Mouse (Mus musculus) cerebellum, adult 18-20 months (tissue): Measurements from ENCODE around the gene Cdkn2b.

Experiments used
- DNase-seq, 2 experiments: peaks; one replicate each; pipeline ENCODE4 v3.0.0; 2021

Cdkn2b gene

DNA sequence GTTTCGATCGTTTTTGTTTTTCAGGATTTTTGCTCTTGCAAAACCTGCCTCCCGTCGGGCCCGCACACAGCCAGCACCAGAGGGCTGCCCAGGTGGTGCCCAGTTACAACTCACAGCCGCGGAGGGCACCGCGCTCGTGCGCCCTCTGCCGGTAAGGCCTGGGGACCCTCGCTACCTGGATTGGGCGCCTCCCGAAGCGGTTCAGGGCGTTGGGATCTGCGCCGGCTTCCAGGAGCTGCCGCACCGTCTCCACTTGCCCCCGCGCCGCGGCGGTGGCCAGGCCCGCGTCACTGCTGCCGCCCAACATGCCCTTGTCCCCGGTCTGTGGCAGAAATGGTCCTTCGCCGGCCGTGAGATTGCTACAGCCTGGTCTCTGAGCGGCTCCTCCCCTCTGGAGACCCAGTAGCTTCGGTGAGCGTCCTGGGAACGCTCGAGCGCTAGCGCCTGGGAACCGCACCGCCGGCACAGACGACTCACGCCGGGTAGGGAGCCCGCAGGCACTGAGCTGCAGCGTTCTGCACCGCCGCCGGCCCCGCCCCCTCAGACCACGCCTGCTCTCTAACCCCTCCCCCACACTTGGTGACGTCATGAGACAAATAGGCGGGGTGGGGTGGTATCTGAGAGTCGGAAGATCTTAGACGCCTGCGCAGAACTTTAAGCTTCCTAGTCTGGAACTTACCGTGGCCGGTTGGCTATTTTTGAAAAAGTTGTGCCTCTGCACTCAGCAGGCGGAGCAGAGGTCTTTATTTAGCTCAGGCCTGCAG lies at the start of gene Cdkn2b:
Gene Cdkn2b, minus strand, starts transcription at position 549 of the 764 bp plus-strand sequence.
- peak; percentile 47 to 69 for DNase-seq

GRCm38 (mm10) chr4:89360349-89360748 lies 49.5 kb upstream of the Cdkn2b start:
- DNase-seq: no peak

GRCm38 (mm10) chr4:89359506-89359905 lies 48.7 kb upstream of the Cdkn2b start:
- DNase-seq: no peak

GRCm38 (mm10) chr4:89353935-89354334 lies 43.1 kb upstream of the Cdkn2b start:
- DNase-seq: no peak

DNA sequence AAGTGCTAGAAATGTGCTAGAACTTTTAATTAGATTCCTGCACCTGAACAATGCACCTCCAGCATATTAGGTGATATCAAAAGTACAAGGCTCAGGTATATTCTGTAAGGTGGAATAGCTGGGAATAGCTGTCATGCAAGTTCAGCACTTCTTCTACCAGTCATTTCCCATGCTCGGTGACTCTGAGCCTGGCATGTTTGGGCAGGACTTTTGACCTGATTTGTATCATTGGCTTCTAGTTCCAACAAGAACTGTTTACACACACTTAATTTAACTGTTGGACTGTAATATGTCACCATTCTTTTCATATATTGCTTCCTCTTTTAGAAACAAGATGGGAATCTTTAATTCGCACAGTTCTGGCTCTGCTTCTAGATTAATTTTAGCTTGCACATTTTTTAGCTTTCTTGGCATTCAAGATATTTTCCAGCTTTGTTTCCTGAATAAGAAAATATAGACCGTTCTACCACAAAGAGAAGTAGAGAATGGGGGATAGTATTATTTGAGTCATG lies 42.3 kb upstream of the Cdkn2b start:
- DNase-seq: no peak

DNA sequence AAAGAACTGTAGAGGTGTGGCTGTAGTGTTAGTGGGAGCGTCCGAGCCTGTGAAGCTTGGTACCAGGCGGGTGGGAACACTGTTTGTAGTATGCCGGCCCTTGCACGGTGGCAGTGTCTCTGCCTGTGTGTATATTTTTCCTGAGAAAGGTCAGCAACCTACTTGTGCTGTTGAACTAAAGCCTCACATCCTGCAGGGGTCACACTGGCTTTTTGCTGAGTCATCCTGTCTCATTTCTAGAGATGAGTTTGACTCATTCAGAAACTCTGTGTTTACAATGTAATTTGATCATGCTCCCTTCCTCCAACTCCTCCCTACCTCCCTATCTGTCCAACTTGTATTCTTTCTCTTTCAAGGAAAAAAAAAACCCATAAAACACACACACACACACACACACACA lies 40.6 kb upstream of the Cdkn2b start:
- DNase-seq: no peak

DNA sequence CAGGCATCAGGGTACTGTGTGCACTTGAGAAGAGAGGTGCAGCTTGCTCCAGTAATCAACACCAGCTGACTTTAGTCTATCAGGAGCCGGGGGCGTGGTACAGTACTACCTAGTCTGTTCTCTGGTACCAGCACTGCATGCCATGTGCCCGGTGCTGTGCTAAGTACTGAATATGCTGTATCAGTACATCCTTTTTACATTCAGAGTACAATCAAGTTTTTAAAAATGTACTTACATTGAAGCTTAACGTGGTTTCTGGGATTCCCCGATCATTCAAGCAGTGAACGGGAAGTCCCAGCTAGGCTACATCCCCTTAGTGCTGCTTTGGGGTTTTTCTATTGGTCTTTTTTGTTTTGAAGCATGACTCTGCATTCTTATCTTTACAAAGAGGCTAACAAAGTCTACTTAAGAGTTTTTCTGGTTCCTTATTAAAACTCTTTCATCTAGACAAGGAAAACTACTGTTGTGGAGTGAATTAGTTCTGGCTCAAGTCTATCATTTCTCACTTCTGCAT lies 40.2 kb upstream of the Cdkn2b start:
- DNase-seq: no peak

- DNase-seq: no peak
Measured at GRCm38 (mm10) chr4:89350391-89350790, 39.6 kb upstream of the Cdkn2b start.

DNA sequence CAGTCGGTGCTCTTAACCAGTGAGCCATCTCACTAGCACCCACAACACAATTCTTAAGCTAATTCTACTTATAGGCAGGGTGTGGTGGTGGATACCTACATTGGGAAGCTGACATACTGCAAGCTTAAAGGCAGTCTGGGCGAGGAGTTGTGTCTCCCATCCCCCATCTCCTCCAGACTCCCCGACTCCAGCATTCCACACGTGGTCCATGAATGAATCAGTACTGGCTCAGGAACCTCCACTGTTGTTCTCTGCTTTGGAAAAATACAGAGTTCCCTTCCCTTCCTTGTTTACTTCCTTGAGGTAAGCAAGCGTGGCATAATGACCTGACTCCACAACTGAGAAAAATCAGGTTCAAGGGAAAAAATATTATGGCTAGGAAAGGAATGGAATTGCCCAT lies 38.0 kb upstream of the Cdkn2b start:
- DNase-seq: no peak

DNA sequence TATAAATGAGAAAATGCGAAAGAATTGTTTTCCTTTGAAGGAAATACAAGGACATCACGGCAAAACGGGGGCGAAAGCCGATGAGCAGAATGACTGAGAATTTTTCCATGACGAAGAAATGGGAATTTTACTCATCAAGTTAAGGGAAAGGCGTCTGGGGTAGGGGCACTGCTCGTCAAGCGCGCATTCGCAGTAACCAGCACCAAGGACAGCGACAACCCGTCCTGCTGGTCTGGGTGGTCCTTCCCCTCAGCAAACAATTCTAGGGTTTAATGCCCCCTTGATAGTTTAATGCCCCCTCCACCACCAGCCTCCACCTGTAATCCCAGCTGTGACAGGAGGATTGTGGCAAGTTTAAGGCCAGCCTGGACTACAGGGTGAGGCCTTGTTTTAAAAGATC lies 2.6 kb upstream of the Cdkn2b start:
- no peak for DNase-seq

DNA sequence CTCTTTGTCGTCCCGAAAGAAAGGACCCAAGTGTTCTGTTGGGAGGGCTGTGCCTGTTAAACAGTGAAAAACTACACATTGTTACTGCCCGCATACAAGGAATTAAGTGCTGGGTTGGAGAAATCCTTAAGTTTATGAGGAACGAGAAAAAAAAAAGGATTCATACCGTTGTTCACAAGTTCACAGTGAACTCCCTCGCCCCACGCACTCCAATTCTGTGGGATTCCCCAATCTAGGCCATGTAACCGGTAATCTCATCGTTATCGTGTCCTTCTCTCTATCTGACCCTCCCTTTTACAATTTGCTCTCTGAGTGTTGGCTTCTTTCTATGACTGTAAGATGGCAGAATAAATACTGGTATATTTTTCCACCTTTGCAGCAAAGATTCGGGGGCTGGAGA lies 843 bp downstream of the Cdkn2b start:
- DNase-seq: no peak

DNA sequence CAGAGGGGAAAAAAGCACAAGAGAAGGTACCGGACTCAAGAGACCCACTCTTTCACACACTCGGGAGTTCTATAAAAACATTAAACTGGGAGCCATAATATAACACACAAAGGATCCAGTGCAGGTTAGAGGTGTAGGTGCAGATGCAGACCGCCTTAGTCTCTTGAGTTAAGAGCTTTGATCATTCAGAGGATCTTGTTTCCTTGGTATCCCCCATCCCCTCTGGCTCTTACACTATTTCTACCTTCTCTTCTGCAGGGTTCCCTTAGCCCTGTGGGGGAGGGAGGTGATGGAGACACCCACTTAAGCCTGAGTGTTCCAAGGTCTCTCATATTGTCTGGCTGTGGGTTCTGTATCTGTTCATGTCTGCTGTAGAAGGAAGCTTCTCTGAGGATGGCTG lies 2.8 kb downstream of the Cdkn2b start:
- DNase-seq: no peak

DNA sequence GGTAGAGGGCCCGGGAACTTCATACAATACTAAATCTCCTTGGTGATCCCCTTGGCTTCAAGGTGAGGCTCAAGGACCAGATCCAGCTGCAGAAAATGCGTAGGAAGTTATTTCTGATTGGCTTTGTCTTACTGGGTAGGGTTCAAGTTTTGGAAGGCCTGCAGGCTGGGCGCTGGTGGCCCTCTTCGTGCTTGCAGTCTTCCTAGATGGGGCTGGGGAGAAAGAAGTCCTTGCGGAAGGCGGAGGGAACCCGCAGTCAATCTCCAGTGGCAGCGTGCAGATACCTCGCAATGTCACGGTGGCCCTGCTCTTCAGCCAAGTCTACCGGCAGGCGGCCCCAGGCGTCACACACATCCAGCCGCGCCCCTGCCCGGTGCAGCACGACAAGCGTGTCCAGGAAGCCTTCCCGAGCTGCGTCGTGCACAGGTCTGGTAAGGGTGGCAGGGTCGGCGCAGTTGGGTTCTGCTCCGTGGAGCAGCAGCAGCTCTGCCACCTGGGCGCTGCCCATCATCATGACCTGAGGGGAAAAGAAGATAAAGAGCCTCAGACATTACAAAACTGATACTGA lies 4.0 kb downstream of the Cdkn2b start:
- DNase-seq: no peak

GRCm38 (mm10) chr4:89305691-89306090 lies 5.1 kb downstream of the Cdkn2b start:
- DNase-seq: no peak

DNA sequence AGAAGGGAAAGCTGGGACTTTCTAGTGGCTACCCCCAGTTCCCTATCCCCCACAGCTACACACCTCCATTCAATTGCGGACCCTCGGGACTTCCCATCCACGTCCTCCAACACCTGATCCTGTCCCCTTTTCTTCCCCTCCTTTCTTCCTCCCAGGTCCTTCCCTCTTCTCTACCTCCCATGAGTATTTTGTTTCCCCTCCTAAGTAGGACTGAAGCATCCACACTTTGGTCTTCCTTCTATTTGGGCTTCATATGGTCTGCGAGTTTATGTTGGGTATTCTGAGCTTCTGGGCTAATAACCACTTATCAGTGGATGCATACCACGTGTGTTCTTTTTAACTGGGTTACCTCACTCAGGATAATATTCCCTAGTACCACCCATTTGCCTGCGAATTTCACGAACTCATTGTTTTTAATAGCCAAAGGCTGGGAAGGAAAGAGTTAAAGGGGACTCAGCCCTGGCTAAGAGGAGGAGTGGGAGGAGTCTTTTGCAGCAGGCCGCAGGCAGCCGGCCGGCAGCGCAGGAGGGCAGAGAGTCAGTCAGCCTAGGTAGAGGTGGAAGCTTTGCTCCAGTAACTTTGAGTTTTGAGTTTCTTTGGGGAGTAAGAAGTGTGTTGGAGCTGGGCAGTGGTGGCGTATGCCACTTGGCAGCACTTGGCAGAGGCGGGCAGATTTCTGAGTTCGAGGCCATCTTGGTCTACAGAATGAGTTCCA lies 7.4 kb downstream of the Cdkn2b start:
- DNase-seq: no peak

DNA sequence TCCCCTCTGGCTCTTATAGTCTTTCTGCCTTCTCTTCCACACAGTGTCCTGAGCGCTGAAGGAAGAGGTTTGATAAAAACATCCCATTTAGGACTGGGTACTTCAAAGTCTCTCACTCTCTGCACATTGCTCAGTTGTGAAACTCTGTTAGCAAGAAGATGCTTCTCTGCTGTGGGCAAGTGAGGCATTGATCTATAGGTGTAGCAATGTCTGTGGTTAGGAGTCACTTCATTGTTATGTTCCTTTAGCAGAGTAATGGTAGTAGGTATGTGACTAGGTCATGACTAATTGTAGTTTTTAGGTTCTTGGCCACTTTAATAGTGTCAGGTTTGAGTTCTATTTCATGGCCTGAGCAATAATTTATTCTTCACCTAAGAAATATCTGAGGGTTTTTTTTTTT lies 8.7 kb downstream of the Cdkn2b start:
- no peak for DNase-seq

GRCm38 (mm10) chr4:89299721-89300120 lies 11.1 kb downstream of the Cdkn2b start:
- DNase-seq: no peak

DNA sequence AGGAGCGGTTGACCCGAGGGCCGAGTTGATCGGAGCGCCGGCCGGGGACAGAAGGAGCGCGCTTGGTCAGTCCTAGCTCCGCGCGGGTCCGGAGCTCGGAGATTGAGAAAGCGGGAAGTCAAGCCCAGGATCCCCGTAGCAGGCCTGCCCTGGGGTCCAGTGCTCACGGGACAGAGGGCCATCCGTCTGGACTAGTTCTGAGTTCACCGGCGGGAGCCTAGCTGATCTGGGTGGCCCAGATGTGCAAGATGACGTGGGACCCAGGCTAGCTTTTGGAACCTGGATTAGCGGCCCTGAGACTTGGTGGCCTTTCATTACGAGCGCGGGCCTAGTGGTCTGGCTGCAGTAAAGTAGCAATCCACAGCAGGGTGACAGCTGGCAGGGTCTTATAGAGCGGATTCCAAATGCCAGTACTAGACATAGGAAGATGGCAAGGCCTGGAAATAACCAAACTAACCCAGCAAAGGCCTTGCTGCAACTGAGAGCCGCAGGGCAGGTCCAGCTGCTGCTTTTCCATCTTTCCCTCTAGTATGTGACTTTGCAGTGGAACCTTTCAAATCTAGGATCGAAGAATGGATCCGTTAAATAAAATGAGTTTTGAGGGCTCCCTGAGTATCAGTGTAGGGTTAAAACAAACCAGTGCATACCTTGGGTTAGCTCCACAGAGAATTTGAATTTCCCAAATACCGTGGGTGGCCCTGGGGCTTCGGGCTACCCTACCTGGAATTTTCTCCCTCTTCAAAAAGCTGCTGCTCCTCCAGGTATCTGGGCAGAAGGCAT lies 15.2 kb downstream of the Cdkn2b start:
- no peak for DNase-seq

DNA sequence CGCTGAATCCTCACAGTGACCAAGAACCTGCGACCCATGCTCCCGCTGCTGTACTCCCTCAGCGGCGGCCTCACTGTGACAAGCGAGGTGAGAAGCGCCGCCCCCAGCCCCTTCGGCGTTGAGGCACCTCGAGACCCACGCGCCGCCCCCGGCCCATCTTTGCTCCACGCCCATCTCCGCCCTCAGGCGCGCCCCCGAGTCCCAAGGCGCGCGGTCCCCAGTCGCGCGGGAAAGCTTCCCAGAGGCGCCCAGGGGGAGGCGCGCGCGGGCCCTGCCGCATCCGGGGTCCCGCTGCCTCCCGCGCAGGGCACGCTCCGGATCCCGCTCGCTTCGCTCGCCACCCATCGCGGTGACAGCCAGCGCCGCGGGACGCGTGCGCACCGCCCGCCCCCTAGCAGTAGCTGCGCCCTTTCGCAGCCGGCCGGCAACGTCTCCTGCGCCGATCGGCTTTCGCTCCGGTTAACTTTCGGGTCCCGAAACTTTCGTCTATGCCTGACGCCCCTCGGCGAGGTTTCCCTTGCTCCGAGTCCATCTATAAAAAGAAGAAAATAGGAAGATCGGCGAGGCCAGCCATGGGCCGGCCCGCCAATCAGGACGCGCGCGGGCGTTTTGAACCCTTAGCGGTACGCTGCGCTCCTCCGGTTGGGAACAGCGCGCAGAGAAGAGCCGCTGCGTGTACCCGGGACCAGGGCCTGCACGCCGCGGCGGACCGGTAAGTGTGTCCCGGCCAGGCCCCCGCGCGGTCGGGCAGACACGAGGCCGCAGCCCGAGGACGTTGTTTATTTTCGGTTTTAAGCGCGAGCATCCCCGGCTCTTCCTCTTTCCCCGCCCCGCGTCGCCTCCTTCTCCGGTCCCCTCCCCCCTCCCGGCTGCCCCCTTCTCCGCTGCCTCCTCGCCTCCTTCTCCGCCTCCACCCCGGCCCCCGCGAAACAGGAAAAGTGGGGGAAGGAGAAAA lies 16.1 kb downstream of the Cdkn2b start, which contains the start of gene Cdkn2a:
Gene Cdkn2a, minus strand, starts transcription at position 168 of the 955 bp plus-strand sequence.
- DNase-seq: peak; percentile 5 to 40

DNA sequence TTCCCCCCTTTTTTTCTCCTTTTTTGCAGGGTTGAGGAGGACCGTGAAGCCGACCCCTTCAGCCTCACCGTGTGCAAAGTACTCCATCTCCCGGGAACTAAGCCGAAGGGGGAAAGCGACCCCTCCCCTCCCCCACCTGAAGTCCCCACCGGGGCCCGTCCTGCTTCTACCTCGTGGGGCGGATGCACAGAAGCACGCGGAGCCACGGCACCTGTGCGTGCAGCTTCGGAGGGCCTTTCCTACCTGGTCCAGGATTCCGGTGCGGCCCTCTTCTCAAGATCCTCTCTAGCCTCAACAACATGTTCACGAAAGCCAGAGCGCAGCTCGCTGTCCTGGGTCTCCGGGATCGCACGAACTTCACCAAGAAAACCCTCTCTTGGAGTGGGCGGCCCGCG lies 16.8 kb downstream of the Cdkn2b start:
- DNase-seq: no peak

DNA sequence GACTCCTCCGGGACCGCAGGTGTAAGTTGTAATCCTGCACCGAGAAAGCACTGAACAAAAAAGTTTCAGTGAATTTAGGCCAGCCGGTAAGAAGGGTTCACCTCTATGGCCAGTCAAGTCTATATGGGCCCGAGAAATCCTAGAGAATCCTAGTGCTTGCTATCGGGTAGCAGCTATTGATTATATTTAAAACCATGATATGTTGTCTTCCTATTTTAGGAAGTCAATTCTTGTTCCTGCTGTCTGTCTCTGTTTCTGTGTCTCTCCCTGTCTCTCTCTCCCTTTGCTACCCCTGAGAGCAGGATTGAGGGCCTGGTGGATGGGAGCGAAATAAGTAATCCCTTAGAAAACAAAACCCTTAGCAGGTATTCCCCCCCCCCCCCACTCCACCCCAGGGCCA lies 17.3 kb downstream of the Cdkn2b start:
- no peak for DNase-seq

- DNase-seq: no peak
Measured at GRCm38 (mm10) chr4:89289028-89289427, 21.8 kb downstream of the Cdkn2b start.
